Mouse (Mus musculus): ENCODE data around the gene Apeh.

The Apeh gene

DNA sequence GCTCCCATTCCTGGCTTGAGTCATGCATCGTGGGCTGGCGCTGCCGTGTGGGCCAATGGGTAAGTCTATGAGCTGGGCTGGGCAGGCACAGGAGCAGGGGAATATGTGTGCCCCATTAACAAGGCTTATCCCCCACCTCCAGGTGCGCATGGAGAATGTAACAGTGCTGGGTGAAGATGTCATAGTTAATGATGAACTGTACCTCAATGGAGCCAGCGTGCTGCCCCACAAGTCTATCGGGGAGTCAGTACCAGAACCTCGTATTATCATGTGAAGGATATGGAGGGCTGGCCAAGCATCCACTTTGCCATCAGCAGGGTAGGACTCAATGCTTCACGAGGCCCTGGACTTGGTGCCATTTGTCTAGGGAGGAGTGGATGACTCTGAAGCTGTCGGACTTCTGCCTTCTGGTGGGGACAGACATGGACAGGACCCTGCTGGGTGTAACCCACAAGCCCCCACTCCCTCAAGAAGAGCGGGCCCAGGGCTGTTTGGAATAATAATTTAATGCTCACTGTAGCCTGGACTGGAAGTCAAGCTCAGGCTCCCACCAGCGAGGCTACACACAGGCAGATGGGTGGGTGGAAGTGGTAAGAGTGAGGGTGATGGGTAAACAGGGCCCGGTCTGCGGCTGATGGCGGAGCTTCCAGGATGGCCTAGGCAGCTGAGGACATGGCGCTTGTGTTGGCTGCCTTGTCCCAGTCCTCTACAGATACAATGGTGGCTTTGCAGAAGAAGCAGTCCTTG lies 43.0 kb downstream of the Apeh start:
- DNase-seq (ENCODE audit: low spot score), result no peak

GRCm38 (mm10) chr9:108049561-108050251 lies 44.7 kb downstream of the Apeh start:
- no peak for DNase-seq (ENCODE audit: low spot score)

- peak; percentile 95 for DNase-seq (ENCODE audit: low spot score)
Observed at GRCm38 (mm10) chr9:108049016-108049455, 45.4 kb downstream of the Apeh start, which contains the start of gene Gmppb. Gmppb (plus strand) TSS chr9:108049242.

DNA sequence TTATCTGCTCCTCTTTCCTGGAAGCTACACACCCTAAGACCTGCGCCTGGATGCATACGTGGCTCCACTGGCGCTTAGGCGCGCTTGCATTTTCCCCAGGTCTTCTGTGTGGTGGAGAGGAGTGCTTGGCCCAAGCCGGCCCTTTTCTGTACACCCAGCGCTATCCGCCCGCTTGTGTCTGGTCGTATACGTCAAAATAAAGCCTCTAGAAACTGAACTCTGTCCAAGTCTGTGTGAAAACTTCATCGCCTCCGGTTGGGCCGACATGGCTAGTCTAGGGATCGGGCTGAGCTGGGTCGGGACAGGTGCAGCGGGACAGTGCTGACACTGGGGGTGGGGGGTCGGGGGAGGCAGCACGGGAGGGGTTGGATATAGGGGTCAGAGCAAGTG lies 45.8 kb downstream of the Apeh start:
- no peak for DNase-seq (ENCODE audit: low spot score)

GRCm38 (mm10) chr9:108047601-108048565 lies 46.5 kb downstream of the Apeh start:
- DNase-seq (ENCODE audit: low spot score), result no peak

DNA sequence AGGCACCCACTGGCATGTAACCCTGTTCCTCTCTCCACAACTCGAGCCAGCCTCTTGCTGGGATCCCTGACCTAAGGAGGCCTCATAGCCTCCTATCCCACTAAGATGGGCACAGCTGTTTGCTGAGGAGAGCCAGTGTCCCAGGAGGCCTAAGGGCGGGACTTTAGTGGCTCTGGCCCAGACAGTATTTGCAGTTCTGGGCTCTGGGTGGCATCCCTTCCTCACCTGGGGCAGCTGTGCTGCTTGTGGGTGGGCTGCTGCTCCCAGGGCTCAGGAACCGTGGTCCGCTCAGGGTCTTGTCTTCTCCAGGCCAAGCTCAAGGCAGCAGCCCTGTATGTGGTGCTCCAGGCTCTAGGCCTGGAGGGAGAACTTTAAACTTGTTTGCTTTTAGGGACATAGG lies 47.8 kb downstream of the Apeh start:
- DNase-seq (ENCODE audit: low spot score), result no peak

DNA sequence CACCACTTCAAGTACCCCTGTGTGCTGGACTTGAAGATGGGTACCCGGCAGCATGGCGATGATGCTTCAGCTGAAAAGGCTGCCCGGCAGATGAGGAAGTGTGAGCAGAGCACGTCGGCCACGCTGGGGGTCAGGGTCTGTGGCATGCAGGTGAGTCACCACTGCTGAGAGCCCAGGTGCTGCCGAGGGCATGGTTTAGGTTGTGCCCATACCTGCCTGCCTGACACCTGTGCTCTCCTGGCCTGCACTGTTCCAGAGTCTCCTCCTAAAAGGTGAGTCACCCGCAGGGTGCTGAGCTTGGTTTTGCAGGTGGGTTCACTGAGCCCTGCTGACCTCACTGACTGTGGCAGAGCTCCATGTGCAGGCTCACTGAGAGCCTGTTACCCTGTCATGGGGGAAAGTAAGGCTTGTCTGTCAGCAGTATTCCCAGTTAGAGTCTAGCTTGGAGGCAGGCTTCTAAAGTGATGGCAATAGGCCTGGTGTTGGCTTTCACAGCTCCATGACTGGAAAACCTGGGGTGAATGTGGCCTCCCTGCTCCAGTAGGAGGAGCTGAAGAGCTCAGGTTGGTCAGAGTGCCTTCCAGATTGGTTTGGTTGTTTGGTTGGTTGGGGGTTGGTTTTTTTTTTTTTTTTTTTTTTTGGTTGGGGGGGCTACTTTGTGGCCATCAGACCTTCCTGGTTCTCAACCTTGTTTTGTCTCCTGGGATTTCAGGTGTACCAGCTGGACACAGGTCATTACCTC lies 49.5 kb downstream of the Apeh start:
- no peak for DNase-seq (ENCODE audit: low spot score)

Measured in ovary, postnatal 36 days (tissue).